Mouse (Mus musculus) frontal cortex, postnatal 25 days (tissue): ENCODE results near the gene Pax4.

Source experiments
- DNase-seq, 2 experiments: peaks; one replicate each; pipeline ENCODE4 v3.0.0; 2022; ENCODE audit warnings: low spot score in 2 of 2

The Pax4 gene

GRCm38 (mm10) chr6:28447937-28448336 is 1.2 kb downstream of the Pax4 start:
- no peak for DNase-seq

GRCm38 (mm10) chr6:28431538-28431855 is 17.7 kb downstream of the Pax4 start:
- no peak for DNase-seq

GRCm38 (mm10) chr6:28430795-28431537 is 18.2 kb downstream of the Pax4 start:
- DNase-seq, result no peak

- DNase-seq, result no peak
Observed at GRCm38 (mm10) chr6:28429870-28430269, 19.3 kb downstream of the Pax4 start.

GRCm38 (mm10) chr6:28428290-28428689 is 20.9 kb downstream of the Pax4 start, which contains the start of gene Gcc1:
Gene Gcc1 (minus strand): TSS chr6:28428390.
- DNase-seq, result no peak

GRCm38 (mm10) chr6:28427096-28427839 is 21.9 kb downstream of the Pax4 start, which contains the start of gene Fscn3:
Gene Fscn3 (plus strand): TSS chr6:28427789.
- DNase-seq, result no peak

- DNase-seq, result no peak
Observed at GRCm38 (mm10) chr6:28425019-28425418, 24.1 kb downstream of the Pax4 start.

- peak in 1 of 2 experiments; percentile 24 for DNase-seq
Observed at GRCm38 (mm10) chr6:28423767-28424695, 25.1 kb downstream of the Pax4 start.

- peak; percentile 83 to 87 for DNase-seq
Observed at GRCm38 (mm10) chr6:28423313-28423712, 25.8 kb downstream of the Pax4 start, which contains the start of gene Arf5. Gene Arf5 (plus strand): TSS chr6:28423560.

GRCm38 (mm10) chr6:28422651-28423290 is 26.4 kb downstream of the Pax4 start:
- DNase-seq, result no peak

- DNase-seq, result peak; percentile 79 to 91
Observed at GRCm38 (mm10) chr6:28421469-28422000, 27.6 kb downstream of the Pax4 start.

- DNase-seq, result no peak
Observed at GRCm38 (mm10) chr6:28420865-28421264, 28.3 kb downstream of the Pax4 start.

- no peak for DNase-seq
Observed at GRCm38 (mm10) chr6:28420361-28420760, 28.8 kb downstream of the Pax4 start.

- no peak for DNase-seq
Observed at GRCm38 (mm10) chr6:28419673-28420072, 29.5 kb downstream of the Pax4 start.

GRCm38 (mm10) chr6:28418449-28418848 is 30.7 kb downstream of the Pax4 start:
- DNase-seq, result peak in 1 of 2 experiments; percentile 56

GRCm38 (mm10) chr6:28416981-28417380 is 32.2 kb downstream of the Pax4 start:
- no peak for DNase-seq

- DNase-seq, result no peak
Observed at GRCm38 (mm10) chr6:28411236-28411635, 37.9 kb downstream of the Pax4 start.

GRCm38 (mm10) chr6:28410053-28410452 is 39.1 kb downstream of the Pax4 start:
- DNase-seq, result no peak

GRCm38 (mm10) chr6:28399791-28400190 is 49.4 kb downstream of the Pax4 start:
- DNase-seq, result no peak

GRCm38 (mm10) chr6:28398726-28399125 is 50.4 kb downstream of the Pax4 start:
- no peak for DNase-seq

- no peak for DNase-seq
Observed at GRCm38 (mm10) chr6:28397681-28398203, 51.4 kb downstream of the Pax4 start, which contains the start of gene Zfp800. Gene Zfp800 (minus strand): TSS chr6:28398005.
